In genomic region chr7:96797716-96798332, GRCm38 (mm10) we compare ENCODE assay signal across 10 mouse cellular contexts.
A peak's percentile ranks its signal among the peaks of the same experiment; 100 is the strongest.
DNase-seq lines count a peak whose midpoint lies in the region; ATAC-seq lines count a peak whose summit lies in the region.
"Had no signal": no experiment of that assay in that cellular context is flagged by ENCODE, and none has a peak within 500 bp of the region (broad histone marks: within the 10 kb centered on the region; RNA-seq: fewer than 3 reads in every experiment).

No protein-coding gene starts in this region.

- 0 out of 2 replicates have a peak, but pooled peaks cover 2% of the 10 kb centered on the region for H3K27me3 ChIP-seq in heart, embryonic 13.5 days (replicated peaks)
- H3K27me3 ChIP-seq in hindbrain, embryonic 14.5 days (ENCODE audit: control insufficient read depth, insufficient read depth, low read length): no peaks in the 10 kb centered on the region
- no peaks in the 10 kb centered on the region for H3K27me3 ChIP-seq in midbrain, embryonic 15.5 days (replicated peaks)

- 61% methylated on average over 13 of the region's 13 CpGs for WGBS in heart, embryonic 13.5 days
- WGBS in hindbrain, embryonic 14.5 days: 33% methylated on average over 13 of the region's 13 CpGs
- WGBS in midbrain, embryonic 15.5 days: 38% methylated on average over 13 of the region's 13 CpGs

- H3K4me3 ChIP-seq in heart, embryonic 13.5 days: no peak overlapping the region
- no peak overlapping the region for H3K4me3 ChIP-seq in hindbrain, embryonic 14.5 days (replicated peaks; ENCODE audit: low read length)
- H3K4me3 ChIP-seq in midbrain, embryonic 15.5 days: no peak overlapping the region
- H3K4me3 ChIP-seq: liver, embryonic 15.5 days had no signal

- no peaks in the 10 kb centered on the region for H3K9me3 ChIP-seq in heart, embryonic 13.5 days
- no peaks in the 10 kb centered on the region for H3K9me3 ChIP-seq in hindbrain, embryonic 14.5 days (ENCODE audit: control insufficient read depth, low read length)
- no peaks in the 10 kb centered on the region for H3K9me3 ChIP-seq in midbrain, embryonic 15.5 days
- H3K9me3 ChIP-seq: liver, embryonic 15.5 days had no signal

- peaks cover 44% of the 10 kb centered on the region for H3K4me1 ChIP-seq in heart, embryonic 13.5 days
- H3K4me1 ChIP-seq in hindbrain, embryonic 14.5 days (replicated peaks; ENCODE audit: control insufficient read depth, insufficient read depth, low read length): peaks cover 27% of the 10 kb centered on the region
- peaks cover 28% of the 10 kb centered on the region for H3K4me1 ChIP-seq in midbrain, embryonic 15.5 days

- no peak for DNase-seq in heart, postnatal 25 days (ENCODE audit: low spot score)
- DNase-seq in embryo, embryonic 9.5 days (ENCODE audit: extremely low spot score): peak; percentile 35
- DNase-seq in hindbrain, embryonic 14.5 days (ENCODE audit: low spot score): no peak
- no peak for DNase-seq in cerebellum, adult 11-12 months
- DNase-seq in gastrocnemius, postnatal 4 days (ENCODE audit: low spot score in 2 of 2): no peak
- DNase-seq: thymus, postnatal 36 days had no signal

- ATAC-seq in heart, embryonic 13.5 days (ENCODE audit: extremely low read depth, insufficient number of reproducible peaks, low FRiP score, low TSS enrichment): no peak
- no peak; the same call in 1 of the 2 replicates for ATAC-seq in hindbrain, embryonic 14.5 days (ENCODE audit: low FRiP score)
- ATAC-seq in midbrain, embryonic 15.5 days (replicated peaks): peak; percentile 2; the same call in 1 of the 2 replicates
- no peak for ATAC-seq in megakaryocyte, adult 5-6 weeks (ENCODE audit: poor library complexity, severe bottlenecking)

- 0 out of 2 replicates have a peak, but pooled peaks cover 2% of the 10 kb centered on the region for H3K36me3 ChIP-seq in heart, embryonic 13.5 days
- H3K36me3 ChIP-seq in hindbrain, embryonic 14.5 days (replicated peaks; ENCODE audit: control insufficient read depth, insufficient read depth): no peaks in the 10 kb centered on the region
- no peaks in the 10 kb centered on the region for H3K36me3 ChIP-seq in midbrain, embryonic 15.5 days (replicated peaks)
- H3K36me3 ChIP-seq: liver, embryonic 15.5 days had no signal

- no peak overlapping the region for H3K9ac ChIP-seq in heart, embryonic 13.5 days
- peak overlapping the region; percentile 24 for H3K9ac ChIP-seq in hindbrain, embryonic 14.5 days
- no peak overlapping the region for H3K9ac ChIP-seq in midbrain, embryonic 15.5 days
- H3K9ac ChIP-seq: liver, embryonic 15.5 days had no signal

- H3K4me2 ChIP-seq in heart, embryonic 13.5 days: no peak overlapping the region
- peak overlapping the region; percentile 36 for H3K4me2 ChIP-seq in hindbrain, embryonic 14.5 days (replicated peaks)
- peak overlapping the region; percentile 30; the same call in 1 of the 2 replicates for H3K4me2 ChIP-seq in midbrain, embryonic 15.5 days

- H3K27ac ChIP-seq in heart, embryonic 13.5 days (replicated peaks): peak overlapping the region; percentile 51
- H3K27ac ChIP-seq in hindbrain, embryonic 14.5 days: peak overlapping the region; percentile 80
- peak overlapping the region; percentile 76 for H3K27ac ChIP-seq in midbrain, embryonic 15.5 days

- intact Hi-C loops in heart, postnatal 25 days (cut with DNase I): no loop called here
